Mouse (Mus musculus) MEL-GATA-1-ER (cell line): Measurements from ENCODE around the gene Arhgap29.

Source experiments
- DNase-seq: peaks from one replicate; pipeline ENCODE4 v3.0.0-alpha.2; 2012; ENCODE audit warnings: low read depth; ENCODE audit errors: extremely low read depth

Arhgap29 gene

GRCm38 (mm10) chr3:121952041-121952591 is at the start of gene Arhgap29:
Gene Arhgap29, plus strand, starts transcription at chr3:121952541.
- DNase-seq: no peak

GRCm38 (mm10) chr3:121902729-121903128 is 49.6 kb upstream of the Arhgap29 start:
- DNase-seq: no peak

DNA sequence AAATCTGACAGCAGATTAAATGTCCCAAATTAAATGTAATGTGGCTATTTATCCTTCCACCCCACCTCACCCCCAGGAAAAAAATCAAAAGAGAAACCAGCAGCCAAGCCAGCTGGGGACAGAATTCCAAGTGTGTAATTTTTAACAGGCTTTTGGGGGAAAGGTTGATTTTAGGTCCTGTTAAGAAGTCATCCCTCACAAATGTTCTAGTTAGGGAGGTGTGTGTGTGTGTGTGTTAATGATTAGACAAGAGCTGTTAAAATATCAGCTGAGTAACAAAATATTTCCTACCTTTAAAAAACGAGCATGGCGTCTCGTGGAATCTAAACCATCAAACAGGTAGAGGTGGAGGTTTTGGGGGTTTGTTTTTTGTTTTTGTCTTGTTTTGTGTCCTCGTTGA is 49.1 kb upstream of the Arhgap29 start:
- DNase-seq: no peak

DNA sequence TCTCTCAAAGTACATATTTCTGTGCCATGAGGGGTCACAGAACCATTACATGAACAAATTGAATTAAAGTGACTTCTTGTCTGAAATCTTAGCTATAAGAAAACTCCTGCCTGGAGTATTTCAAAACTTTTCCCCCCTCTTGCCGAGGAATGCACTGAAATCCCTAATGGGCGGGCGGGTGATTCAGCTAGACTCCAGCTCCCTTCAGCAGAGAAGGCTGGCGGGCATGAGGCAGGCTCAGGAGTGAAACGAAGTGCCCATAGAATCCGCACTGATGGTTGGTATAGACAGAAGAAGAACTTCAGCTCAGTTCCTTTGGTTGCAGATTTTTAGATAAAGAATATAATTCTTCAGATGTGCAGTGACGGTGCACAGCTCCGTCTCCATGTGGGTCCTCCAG is 48.6 kb upstream of the Arhgap29 start:
- no peak for DNase-seq

- no peak for DNase-seq
These were observed 47.9 kb upstream of the Arhgap29 start for GRCm38 (mm10) chr3:121904476-121904875.

- DNase-seq: no peak
These were observed 45.7 kb upstream of the Arhgap29 start for GRCm38 (mm10) chr3:121906623-121907022.

- no peak for DNase-seq
These were observed 43.2 kb upstream of the Arhgap29 start for GRCm38 (mm10) chr3:121909155-121909554.

- DNase-seq: no peak
These were observed 38.9 kb upstream of the Arhgap29 start for GRCm38 (mm10) chr3:121913476-121913875.

GRCm38 (mm10) chr3:121914459-121915185 is 37.7 kb upstream of the Arhgap29 start:
- no peak for DNase-seq

DNA sequence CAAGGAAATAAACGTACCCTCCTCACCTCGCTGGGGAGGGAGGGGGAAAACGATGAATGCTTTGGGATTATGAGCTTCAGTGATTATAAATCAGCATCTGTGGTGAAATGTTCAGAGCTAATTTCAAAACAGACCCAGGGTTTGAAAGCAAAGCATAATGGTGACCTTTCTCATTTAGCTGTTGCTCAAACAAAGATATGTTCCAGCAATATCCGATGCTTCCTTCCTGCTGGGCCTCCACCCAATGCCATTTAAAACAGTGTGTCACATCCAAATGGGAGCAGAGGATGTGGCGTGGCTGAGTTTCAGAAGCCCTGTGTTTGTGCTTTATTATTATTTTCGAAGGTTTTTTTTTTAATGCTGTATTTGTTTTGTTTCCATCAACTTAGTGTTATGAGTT is 37.1 kb upstream of the Arhgap29 start:
- DNase-seq: no peak

GRCm38 (mm10) chr3:121916802-121917532 is 35.4 kb upstream of the Arhgap29 start:
- peak; percentile 25 for DNase-seq

- DNase-seq: no peak
These were observed 34.7 kb upstream of the Arhgap29 start for GRCm38 (mm10) chr3:121917658-121918057.

GRCm38 (mm10) chr3:121919961-121920360 is 32.4 kb upstream of the Arhgap29 start:
- DNase-seq: no peak

DNA sequence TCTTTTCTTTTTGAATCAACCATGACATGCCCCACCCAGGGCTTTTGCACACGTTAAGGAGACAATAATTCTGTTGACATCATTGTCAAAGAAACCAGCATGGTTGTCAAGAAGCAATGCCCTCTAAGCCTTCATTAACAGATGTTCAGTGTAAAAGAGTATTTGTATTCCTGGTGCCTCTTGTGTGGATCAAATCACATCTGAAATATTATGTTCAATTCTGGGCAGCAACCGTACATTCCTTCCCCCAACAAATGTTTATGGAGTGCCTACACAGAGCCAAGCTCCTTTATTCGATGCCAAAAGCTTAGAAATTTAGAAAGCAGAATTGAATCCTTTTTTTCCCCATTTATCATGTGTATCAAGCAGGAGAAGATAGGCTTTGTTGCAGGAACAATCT is 31.6 kb upstream of the Arhgap29 start:
- DNase-seq: no peak

GRCm38 (mm10) chr3:121924768-121925486 is 27.4 kb upstream of the Arhgap29 start:
- no peak for DNase-seq

DNA sequence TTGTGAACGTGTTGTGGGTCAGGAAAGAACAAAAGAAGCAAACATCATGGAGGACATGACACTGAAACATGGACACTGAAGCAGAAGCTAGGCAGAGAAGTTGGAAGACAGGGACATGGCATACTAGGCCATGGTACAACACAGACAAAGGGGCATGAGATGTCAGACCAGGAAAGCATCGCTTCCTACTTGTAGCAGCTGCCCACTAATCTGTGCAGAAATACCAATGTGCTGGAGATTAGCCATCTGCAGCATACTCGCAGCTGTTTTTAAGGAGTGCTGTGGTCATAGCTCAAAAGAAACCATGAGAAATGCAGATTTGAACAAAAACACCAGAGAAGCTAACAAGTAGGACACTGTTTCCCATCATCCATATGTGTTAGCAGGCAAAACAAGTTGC is 24.7 kb upstream of the Arhgap29 start:
- DNase-seq: no peak

GRCm38 (mm10) chr3:121932815-121933214 is 19.5 kb upstream of the Arhgap29 start:
- DNase-seq: no peak

DNA sequence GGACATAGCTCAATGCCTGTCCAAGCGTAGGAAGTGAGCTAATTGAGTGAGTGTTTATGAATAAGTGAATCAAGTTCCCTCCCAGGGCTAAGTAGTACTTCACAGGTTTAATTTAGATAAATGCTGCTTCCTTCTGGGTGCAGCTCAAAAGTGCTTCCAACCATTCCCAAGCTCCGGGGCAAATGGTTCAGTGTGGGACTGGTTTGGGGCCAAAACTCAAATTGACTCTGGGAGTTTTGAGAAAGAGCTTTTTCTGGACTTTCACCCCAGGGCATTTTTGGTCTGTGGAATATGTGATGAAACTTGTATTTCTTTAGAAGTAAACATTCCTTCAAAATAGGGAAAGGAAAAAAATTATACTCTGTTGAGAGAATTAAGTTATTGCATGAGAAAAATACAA is 16.1 kb upstream of the Arhgap29 start:
- DNase-seq: no peak

- no peak for DNase-seq
These were observed 15.3 kb upstream of the Arhgap29 start for GRCm38 (mm10) chr3:121937036-121937435.

DNA sequence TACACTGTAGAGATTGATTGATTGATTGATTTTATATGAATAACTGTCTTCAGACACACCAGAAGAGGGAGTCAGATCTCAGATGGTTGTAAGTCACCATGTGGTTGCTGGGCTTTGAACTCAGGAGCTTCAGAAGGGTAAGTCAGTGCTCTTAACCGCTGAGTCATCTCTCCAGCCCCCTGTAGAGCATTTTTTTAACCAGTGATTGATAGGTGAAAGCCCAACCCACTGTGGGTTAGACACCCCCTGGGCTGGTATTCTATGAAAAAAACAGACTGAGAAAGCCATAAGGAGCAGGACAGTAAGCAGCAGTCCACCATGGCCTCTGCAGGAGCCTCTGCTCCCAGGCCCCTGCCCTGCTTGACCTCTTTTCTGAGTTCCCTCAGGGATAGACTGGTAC is 12.7 kb upstream of the Arhgap29 start:
- no peak for DNase-seq

DNA sequence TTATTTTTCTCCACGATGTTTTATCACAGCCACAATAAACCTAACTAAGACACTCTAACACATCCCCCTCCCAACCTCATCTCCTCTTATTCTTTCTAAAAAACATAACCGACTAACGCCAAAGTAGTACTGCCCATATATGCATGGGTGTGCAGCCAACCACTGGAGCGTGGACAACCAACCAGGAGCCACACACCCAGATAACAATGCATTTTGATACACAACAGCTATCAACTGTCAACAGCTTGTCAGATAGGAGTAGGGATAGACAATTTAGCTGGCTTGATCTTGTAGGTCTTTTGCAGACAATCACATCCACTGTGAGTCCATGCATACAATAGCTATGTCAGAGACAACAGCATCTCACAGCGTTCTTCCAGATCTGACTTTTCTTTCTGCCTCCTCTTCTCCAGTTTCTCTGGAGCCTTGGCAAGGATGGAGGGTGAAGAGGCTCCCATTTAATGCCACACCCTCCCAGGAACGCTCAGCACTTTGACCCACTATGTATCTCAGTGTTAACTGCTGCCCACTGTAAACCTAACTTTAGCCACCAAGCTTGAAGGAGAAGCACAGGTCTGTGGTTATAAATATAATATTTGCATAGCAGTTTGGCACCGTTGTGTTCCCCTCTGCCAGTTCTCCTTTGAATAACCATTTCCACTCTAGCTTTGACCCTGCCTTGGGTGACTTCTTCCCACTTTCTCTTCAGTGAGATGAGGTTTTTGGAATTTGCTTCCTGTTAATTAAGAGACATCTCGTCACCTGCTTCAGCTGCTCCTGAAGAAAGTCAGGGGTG is 12.0 kb upstream of the Arhgap29 start:
- no peak for DNase-seq
